Mouse (Mus musculus) kidney, adult 2 months (tissue): ENCODE data around the gene Adam1a. TPM values are rescaled to one million over a fixed set of nuclear protein-coding genes. Genes with fewer than 3 reads are reported as not detected.

ENCODE experiments used
- DNase-seq: peaks from one replicate; pipeline ENCODE4 v3.0.0; 2021
- H3K27ac ChIP-seq: fragments of 200-500 bp; 2 replicates; pipeline ENCODE4 v1.5.1; 2012; ENCODE audit warnings: low read depth, low read length, control low read depth, inconsistent platforms; ENCODE audit not compliant: insufficient read depth
- H3K27me3 ChIP-seq: fragments of 200-500 bp; replicated peaks from 2 replicates; pipeline ENCODE4 v1.6.1; 2012; ENCODE audit warnings: mild to moderate bottlenecking, moderate library complexity, low read length, inconsistent platforms; ENCODE audit not compliant: control insufficient read depth, insufficient read depth
- H3K36me3 ChIP-seq: fragments of 200-500 bp; 2 replicates; pipeline ENCODE4 v1.6.1; 2012; ENCODE audit warnings: mild to moderate bottlenecking, moderate library complexity, low read length, inconsistent platforms; ENCODE audit not compliant: control insufficient read depth, insufficient read depth
- H3K4me1 ChIP-seq: fragments of 200-500 bp; 2 replicates; pipeline ENCODE4 v1.6.1; 2011; ENCODE audit warnings: low read length; ENCODE audit not compliant: control insufficient read depth, insufficient read depth
- H3K4me3 ChIP-seq: fragments of 200-500 bp; 2 replicates; pipeline ENCODE4 v1.5.1; 2011; ENCODE audit warnings: mild to moderate bottlenecking, low read depth, low read length, control low read depth; ENCODE audit not compliant: insufficient read depth
- CTCF ChIP-seq: fragments of 200-500 bp; conservative IDR thresholded peaks from 2 replicates; pipeline ENCODE4 v1.5.1; 2011; ENCODE audit warnings: low read depth, mild to moderate bottlenecking, control low read depth, low read length, moderate library complexity, mixed read lengths; ENCODE audit not compliant: insufficient read depth, insufficient read length
- POLR2A ChIP-seq: fragments of 200-500 bp; IDR thresholded peaks from one replicate; pipeline ENCODE4 v1.6.1; 2011; ENCODE audit warnings: low read depth, low read length, control low read depth
- WGBS: fragments of 180-500 bp; shearing (Covaris S2); methylation state at CpG from one replicate; pipeline ENCODE4 v1.1.7; 2018; 5-methylcytosine and 5-hydroxymethylcytosine counted together
- polyA plus RNA-seq: library from polyadenylated mRNA; depleted of rRNA; stranded (reverse); fragments of >200 nt; gene quantifications from 2 replicates; pipeline ENCODE4 v1.2.3, GENCODE M21; 2012

The Adam1a gene
- polyA plus RNA-seq, 1 experiment = 2.0 TPM

DNA sequence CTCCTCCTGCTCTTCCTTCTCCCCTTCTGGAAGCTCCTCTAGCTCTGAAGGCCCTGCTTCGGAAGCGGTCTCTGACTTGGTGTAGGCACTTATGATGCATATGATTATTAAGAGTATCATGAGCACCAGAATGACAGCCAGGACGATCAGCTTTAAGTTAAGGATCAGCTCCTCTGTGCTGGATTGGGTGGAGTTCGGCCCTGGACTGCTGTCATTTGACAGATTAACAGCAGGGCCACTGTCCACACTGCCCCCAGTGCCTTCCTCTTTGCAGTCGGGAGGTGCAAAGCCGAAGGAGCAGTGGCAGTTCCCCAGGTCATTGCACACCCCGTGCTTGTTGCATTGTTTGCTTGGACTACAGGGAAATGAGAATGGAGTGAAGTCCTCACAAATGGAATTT, 44.6 kb downstream of the Adam1a start:
- H3K27me3 ChIP-seq = no peaks in the 10 kb centered on the region
- no peak for TF ChIP-seq CTCF
- TF ChIP-seq POLR2A = no peak
- H3K27ac ChIP-seq = no peak overlapping the region
- 43% methylated on average over 7 of the region's 7 CpGs for WGBS
- H3K4me3 ChIP-seq = no peak overlapping the region
- no peaks in the 10 kb centered on the region; the same call in 1 of the 2 replicates for H3K36me3 ChIP-seq
- no peak for DNase-seq
- H3K4me1 ChIP-seq = no peaks in the 10 kb centered on the region

DNA sequence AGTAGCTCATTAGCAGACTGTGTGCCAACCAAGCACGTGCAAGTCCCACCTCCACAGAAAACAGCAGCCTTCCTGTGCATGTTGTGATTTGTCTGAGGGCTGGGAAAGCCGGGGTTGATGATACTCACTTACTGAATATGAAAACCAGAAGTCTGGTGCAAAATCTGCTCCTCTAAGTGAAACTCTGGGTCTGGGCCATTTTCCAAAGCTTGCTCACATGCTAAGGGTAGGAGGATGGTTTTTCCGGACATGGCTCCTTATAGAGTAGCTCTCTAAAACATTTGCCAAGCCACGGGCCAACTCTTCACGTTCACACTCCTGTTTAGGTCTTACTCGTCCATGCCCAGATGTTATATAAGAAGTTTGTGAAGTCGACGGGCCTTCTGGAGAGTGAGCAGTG, 52.0 kb downstream of the Adam1a start:
- H3K27me3 ChIP-seq = no peaks in the 10 kb centered on the region
- no peaks in the 10 kb centered on the region for H3K4me1 ChIP-seq
- no peak for DNase-seq
- 71% methylated on average over 8 of the region's 8 CpGs for WGBS
- H3K4me3 ChIP-seq = no peak overlapping the region
- no peak for TF ChIP-seq CTCF
- H3K36me3 ChIP-seq = peaks cover 3% of the 10 kb centered on the region; the same call in 1 of the 2 replicates
- no peak overlapping the region for H3K27ac ChIP-seq

DNA sequence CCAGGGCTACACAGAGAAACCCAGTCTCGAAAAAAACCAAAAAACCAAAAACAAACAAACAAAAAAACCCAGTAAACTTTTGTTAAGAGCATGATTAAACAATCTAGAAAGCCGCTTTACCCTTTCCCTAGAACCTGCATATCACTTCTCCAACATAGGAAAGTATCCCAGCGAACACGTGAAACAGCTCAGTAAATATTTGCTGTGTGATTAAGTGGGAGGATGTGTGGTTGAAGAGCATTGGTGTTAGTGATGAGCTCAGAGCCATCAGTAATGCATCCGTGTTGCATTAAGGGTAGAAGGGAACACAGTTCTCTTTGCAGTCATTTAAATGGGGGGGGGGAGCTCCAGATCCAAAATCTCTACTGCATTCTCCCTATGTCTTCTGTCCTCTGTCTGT, 60.5 kb downstream of the Adam1a start:
- Histone ChIP-seq H3K4me1 (no peaks in the 10 kb centered on the region), H3K36me3 (peaks cover 3% of the 10 kb centered on the region; the same call in 1 of the 2 replicates), H3K27me3 (no peaks in the 10 kb centered on the region), H3K4me3 (no peak overlapping the region), H3K27ac (no peak overlapping the region)
- WGBS = 84% methylated on average over 5 of the region's 5 CpGs
- TF ChIP-seq POLR2A (no peak), CTCF (no peak)
- DNase-seq = no peak

DNA sequence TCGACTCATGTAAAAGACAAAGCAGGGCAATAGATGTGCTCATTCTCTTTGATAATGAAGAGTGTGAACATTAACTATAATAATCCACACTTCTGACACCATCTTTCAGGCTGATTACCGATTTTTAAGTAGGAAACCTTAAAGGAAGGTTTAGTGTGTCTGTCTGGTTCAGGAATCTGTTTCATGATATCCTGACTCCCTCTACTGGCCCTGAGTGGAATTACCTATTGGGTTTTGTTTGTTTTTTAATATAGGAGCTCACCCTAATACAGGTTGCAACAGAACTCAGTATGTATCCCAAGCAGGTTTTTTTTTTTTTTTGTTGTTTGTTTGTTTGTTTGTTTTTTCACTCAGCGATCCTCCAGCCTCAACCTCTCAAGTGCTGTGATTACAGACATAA, 67.6 kb downstream of the Adam1a start:
- Histone ChIP-seq H3K4me1 (no peaks in the 10 kb centered on the region; the same call in 1 of the 2 replicates), H3K27ac (no peak overlapping the region), H3K36me3 (no peaks in the 10 kb centered on the region; the same call in 1 of the 2 replicates), H3K27me3 (no peaks in the 10 kb centered on the region), H3K4me3 (no peak overlapping the region)
- peak; percentile 77 for DNase-seq
- 0 out of 2 replicates have a peak, but pooled peaks have one; percentile 17 for TF ChIP-seq CTCF
- TF ChIP-seq POLR2A = no peak
- 30% methylated on average over 3 of the region's 3 CpGs for WGBS

DNA sequence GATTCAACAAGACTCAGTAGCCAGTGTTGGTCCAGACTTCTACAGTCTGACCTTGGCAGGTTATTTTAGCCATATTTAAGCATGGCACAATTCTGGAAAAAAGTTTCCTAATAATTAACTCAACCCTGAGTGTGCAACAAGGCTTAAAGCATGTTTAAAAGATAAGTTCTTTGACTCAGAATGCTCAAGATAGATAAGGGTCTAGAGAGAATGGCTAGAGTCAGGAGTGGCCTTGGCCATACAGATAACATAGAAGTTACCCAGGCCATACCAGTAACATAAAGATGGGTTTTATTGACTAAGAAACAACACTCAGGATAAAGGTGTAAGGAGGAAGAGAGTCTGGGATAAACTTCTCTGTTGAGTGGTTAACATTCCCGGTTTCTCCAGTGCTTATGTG, 69.2 kb downstream of the Adam1a start:
- Histone ChIP-seq H3K4me3 (no peak overlapping the region), H3K27ac (peak overlapping the region; percentile 91; the same call in 1 of the 2 replicates), H3K36me3 (no peaks in the 10 kb centered on the region; the same call in 1 of the 2 replicates), H3K27me3 (no peaks in the 10 kb centered on the region), H3K4me1 (no peaks in the 10 kb centered on the region; the same call in 1 of the 2 replicates)
- TF ChIP-seq POLR2A = no peak
- no peak for TF ChIP-seq CTCF
- DNase-seq = peak; percentile 22
- 61% methylated on average over 1 of the region's 1 CpGs for WGBS

DNA sequence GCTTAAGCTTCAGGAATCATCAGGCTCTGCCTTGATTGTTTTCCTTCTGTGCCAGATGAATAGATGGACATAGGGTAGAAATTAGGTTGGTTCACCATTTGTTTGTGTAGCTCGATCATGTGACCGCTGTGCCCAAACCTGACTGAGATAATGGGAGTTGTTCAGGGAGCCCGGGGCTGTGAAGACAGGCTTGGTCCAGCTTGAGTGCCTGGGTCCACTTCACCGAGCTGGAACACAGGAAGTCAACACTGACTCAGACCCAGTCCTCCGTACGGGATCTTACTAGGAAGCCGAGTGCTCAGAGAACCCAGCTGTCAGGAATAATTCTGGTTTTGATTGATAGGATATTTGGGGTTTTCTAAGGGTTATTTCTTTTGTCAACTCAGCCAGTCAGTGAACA, 70.7 kb downstream of the Adam1a start:
- no peak overlapping the region for H3K4me3 ChIP-seq
- no peaks in the 10 kb centered on the region; the same call in 1 of the 2 replicates for H3K4me1 ChIP-seq
- H3K27me3 ChIP-seq = no peaks in the 10 kb centered on the region
- H3K36me3 ChIP-seq = no peaks in the 10 kb centered on the region; the same call in 1 of the 2 replicates
- no peak for TF ChIP-seq CTCF
- no peak for TF ChIP-seq POLR2A
- peak overlapping the region; percentile 91; the same call in 1 of the 2 replicates for H3K27ac ChIP-seq
- WGBS = 43% methylated on average over 7 of the region's 7 CpGs
- peak; percentile 53 for DNase-seq

DNA sequence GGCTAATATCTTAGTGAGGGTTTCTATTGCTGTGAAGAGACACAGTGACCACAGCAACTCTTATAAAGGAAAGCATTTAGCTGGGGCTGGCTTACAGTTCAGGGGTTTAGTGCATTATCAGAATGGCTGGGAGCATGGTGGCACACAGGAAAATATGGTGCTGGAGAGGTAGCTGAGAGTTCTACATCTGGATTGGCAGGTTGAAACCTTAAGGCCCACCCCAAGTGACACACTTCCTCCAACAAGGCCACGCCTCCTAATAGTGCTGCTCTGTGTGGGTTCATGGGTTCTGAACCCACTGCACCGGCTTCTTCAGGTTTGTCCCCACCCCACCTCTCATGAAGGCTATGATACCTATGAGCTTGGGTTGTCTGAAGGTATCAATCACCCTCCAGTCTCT, 72.9 kb downstream of the Adam1a start:
- Histone ChIP-seq H3K27ac (no peak overlapping the region), H3K4me3 (no peak overlapping the region), H3K36me3 (no peaks in the 10 kb centered on the region; the same call in 1 of the 2 replicates), H3K27me3 (no peaks in the 10 kb centered on the region), H3K4me1 (no peaks in the 10 kb centered on the region; the same call in 1 of the 2 replicates)
- no peak for DNase-seq
- no peak for TF ChIP-seq CTCF
- WGBS = 92% methylated on average over 2 of the region's 2 CpGs
